Mouse (Mus musculus) hindbrain, embryonic 15.5 days (tissue): ENCODE results near the gene Trhr2. TPM values are rescaled to one million over a fixed set of nuclear protein-coding genes. Genes with fewer than 3 reads are reported as not detected.

Source experiments
- ATAC-seq: fragments of 200-750 bp; cut with Nextera tagmentation; 2 replicates; pipeline ENCODE4 v1.8.0; 2017; ENCODE audit warnings: low read depth, moderate number of reproducible peaks, moderate TSS enrichment; ENCODE audit not compliant: low FRiP score
- H3K27ac ChIP-seq: fragments of 300-500 bp; sonication (generic); replicated peaks from 2 replicates; pipeline ENCODE4 v1.5.1; 2015; ENCODE audit warnings: mild to moderate bottlenecking, inconsistent platforms
- H3K27me3 ChIP-seq: fragments of 300-500 bp; sonication (generic); 2 replicates; pipeline ENCODE4 v1.6.1; 2015; ENCODE audit warnings: control low read depth, inconsistent platforms
- H3K36me3 ChIP-seq: fragments of 300-500 bp; sonication (generic); 2 replicates; pipeline ENCODE4 v1.6.1; 2015; ENCODE audit warnings: control low read depth, inconsistent platforms
- H3K4me1 ChIP-seq: fragments of 300-500 bp; sonication (generic); replicated peaks from 2 replicates; pipeline ENCODE4 v1.6.1; 2015; ENCODE audit warnings: control low read depth, inconsistent platforms
- H3K4me2 ChIP-seq: fragments of 300-500 bp; sonication (generic); 2 replicates; pipeline ENCODE4 v1.6.1; 2015; ENCODE audit warnings: moderate library complexity, mild to moderate bottlenecking, inconsistent platforms
- H3K4me3 ChIP-seq: fragments of 300-500 bp; sonication (generic); 2 replicates; pipeline ENCODE4 v1.5.1; 2015; ENCODE audit warnings: mild to moderate bottlenecking, inconsistent platforms
- H3K9ac ChIP-seq: fragments of 300-500 bp; sonication (generic); 2 replicates; pipeline ENCODE4 v1.6.1; 2015; ENCODE audit warnings: inconsistent platforms
- H3K9me3 ChIP-seq: fragments of 300-500 bp; sonication (generic); 2 replicates; pipeline ENCODE4 v1.6.1; 2016; ENCODE audit warnings: control low read depth, inconsistent platforms
- WGBS: fragments of 180-500 bp; shearing (Covaris S2); methylation state at CpG from one replicate; pipeline ENCODE4 v1.1.7; 2015; 5-methylcytosine and 5-hydroxymethylcytosine counted together
- polyA plus RNA-seq: library from polyadenylated mRNA; unstranded; fragments of >200 nt; fragmentation: Nextera tagmentation; extraction: Ambion mirVana; gene quantifications from 2 replicates; pipeline ENCODE4 v1.2.1, GENCODE M21; 2015

The Trhr2 gene
- 0.10 and 0.28 TPM in 2 replicates for polyA plus RNA-seq

- Histone ChIP-seq H3K4me1 (no peaks in the 10 kb centered on the region), H3K27me3 (0 out of 2 replicates have a peak, but pooled peaks cover 2% of the 10 kb centered on the region), H3K4me3 (no peak within 1 kb of the TSS), H3K9me3 (no peaks in the 10 kb centered on the region), H3K27ac (no peak within 1 kb of the TSS), H3K9ac (no peak within 1 kb of the TSS), H3K4me2 (no peak within 1 kb of the TSS), H3K36me3 (no peaks in the 10 kb centered on the region)
- ATAC-seq: no peak
- WGBS: 82% methylated on average over 7 of the region's 7 CpGs
Observed at GRCm38 (mm10) chr8:122360696-122361416, at the start of gene Trhr2. Gene Trhr2, minus strand, starts transcription at chr8:122360746.

DNA sequence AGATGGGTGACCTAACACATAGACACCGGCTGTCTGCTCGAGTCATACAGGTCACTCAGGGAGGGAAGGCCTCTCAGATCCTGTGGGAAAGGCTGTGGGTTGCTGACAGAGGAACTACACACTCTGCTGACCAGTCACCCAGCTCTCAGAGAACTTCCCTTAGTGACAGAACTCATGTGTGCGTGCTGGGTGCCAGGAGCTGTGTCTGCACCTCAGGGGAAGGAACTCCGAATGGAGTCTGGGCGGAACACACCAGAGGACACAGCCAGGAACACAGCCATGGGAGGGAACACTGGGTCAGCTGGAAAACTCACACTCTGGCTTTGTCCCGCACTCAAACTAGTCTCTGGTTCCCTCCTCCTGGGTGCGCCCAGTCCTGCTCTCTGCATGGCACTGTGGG, 47.1 kb upstream of the Trhr2 start:
- H3K36me3 ChIP-seq: peaks cover 93% of the 10 kb centered on the region
- 94% methylated on average over 7 of the region's 7 CpGs for WGBS

DNA sequence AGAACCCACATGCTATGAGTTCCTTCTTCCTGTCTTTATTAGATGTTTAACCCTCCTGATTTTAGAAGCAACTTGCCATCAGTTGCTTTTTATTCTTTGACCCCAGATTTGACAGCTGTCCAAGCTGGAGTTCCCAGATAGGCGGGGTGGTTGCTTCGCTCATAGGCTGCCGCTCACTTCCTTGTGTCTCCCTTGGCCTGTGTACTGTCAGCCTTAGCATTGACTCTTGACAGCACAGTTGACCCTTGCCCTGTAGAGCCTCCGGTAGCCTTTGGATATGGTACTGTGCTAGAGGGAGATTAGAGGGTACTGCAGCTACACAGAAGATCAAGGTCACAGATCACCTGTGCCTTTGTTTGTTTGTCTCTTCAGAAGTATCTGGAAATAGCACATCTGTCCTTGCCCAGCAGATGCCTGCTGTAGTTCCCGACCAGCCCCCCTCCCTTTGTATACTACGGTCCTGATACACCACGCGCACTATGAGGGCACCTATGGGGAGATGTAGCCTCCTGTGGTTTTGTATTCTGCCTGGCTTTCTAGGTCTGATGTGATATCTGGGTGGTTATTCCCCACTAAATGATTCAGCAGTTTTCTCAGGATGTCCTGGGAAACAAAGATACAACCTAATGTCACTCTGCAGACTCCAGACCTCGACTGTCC, 44.7 kb upstream of the Trhr2 start:
- no peaks in the 10 kb centered on the region for H3K9me3 ChIP-seq
- no peaks in the 10 kb centered on the region for H3K4me1 ChIP-seq
- peaks cover 93% of the 10 kb centered on the region for H3K36me3 ChIP-seq
- no peak overlapping the region for H3K27ac ChIP-seq
- WGBS: 92% methylated on average over 9 of the region's 9 CpGs
- no peaks in the 10 kb centered on the region for H3K27me3 ChIP-seq
- no peak overlapping the region for H3K4me3 ChIP-seq
- H3K9ac ChIP-seq: no peak overlapping the region
- no peak overlapping the region for H3K4me2 ChIP-seq
- ATAC-seq: no peak

More for the DNA sequence above, 47.1 kb upstream of the Trhr2 start:
- H3K4me3 ChIP-seq: no peak overlapping the region
- H3K27ac ChIP-seq: no peak overlapping the region
- no peak overlapping the region for H3K4me2 ChIP-seq
- no peaks in the 10 kb centered on the region for H3K4me1 ChIP-seq
- no peaks in the 10 kb centered on the region for H3K27me3 ChIP-seq
- H3K9ac ChIP-seq: no peak overlapping the region
- H3K9me3 ChIP-seq: no peaks in the 10 kb centered on the region
- ATAC-seq: no peak

DNA sequence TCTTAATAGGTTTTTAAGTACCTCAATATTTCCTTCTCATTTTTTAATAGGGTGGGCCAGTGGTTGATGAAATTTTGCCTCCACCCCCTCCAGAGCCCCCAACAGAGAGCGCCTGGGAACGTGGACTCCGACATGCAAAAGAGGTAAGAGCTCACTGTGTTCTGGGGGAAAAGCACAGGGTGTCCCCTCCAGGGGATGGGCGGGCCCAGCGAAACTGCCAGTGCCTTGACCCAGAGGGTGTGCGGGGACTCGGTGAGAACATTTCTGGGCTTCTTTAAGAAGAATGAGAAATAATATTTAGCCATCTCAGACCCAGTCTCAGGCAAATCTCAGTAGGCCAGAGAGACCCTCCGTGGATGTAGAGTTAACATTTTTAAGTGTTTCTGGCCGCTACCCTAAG, 37.6 kb upstream of the Trhr2 start:
- Histone ChIP-seq H3K27me3 (no peaks in the 10 kb centered on the region), H3K27ac (no peak overlapping the region), H3K4me3 (no peak overlapping the region), H3K4me2 (no peak overlapping the region), H3K9me3 (no peaks in the 10 kb centered on the region), H3K36me3 (peaks cover 64% of the 10 kb centered on the region), H3K9ac (no peak overlapping the region), H3K4me1 (no peaks in the 10 kb centered on the region)
- WGBS: 90% methylated on average over 9 of the region's 9 CpGs
- no peak for ATAC-seq

GRCm38 (mm10) chr8:122395291-122395690, 34.7 kb upstream of the Trhr2 start:
- 82% methylated on average over 6 of the region's 6 CpGs for WGBS
- ATAC-seq: no peak
- no peak overlapping the region for H3K27ac ChIP-seq
- H3K4me3 ChIP-seq: no peak overlapping the region
- no peak overlapping the region for H3K9ac ChIP-seq
- peaks cover 57% of the 10 kb centered on the region for H3K36me3 ChIP-seq
- H3K9me3 ChIP-seq: no peaks in the 10 kb centered on the region
- H3K27me3 ChIP-seq: no peaks in the 10 kb centered on the region
- no peak overlapping the region for H3K4me2 ChIP-seq
- no peaks in the 10 kb centered on the region for H3K4me1 ChIP-seq

- Histone ChIP-seq H3K27me3 (no peaks in the 10 kb centered on the region), H3K4me1 (no peaks in the 10 kb centered on the region), H3K36me3 (peaks cover 55% of the 10 kb centered on the region), H3K9ac (no peak overlapping the region), H3K27ac (no peak overlapping the region), H3K4me2 (no peak overlapping the region), H3K9me3 (no peaks in the 10 kb centered on the region), H3K4me3 (no peak overlapping the region)
- ATAC-seq: no peak
Observed at GRCm38 (mm10) chr8:122393717-122394116, 33.2 kb upstream of the Trhr2 start.

DNA sequence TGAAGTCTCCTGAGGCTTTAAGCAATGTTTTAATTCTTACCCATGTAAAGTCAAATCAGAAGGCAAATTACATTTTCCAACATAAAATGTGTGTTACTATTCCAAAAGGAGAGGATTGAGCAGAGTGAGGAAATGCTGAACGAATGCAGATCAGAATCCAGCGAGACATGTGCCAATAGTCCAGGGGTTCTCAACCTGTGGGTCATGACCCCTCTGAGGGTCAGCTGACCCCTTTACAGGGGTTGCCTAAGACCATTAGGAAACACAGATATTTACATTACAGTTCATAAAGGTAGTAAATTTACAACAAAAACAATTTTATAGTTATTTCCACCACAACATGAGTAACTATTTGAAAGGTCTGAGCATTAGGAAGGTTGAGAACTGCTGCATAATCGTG, 30.2 kb upstream of the Trhr2 start:
- H3K27me3 ChIP-seq: no peaks in the 10 kb centered on the region
- 92% methylated on average over 3 of the region's 3 CpGs for WGBS
- peaks cover 72% of the 10 kb centered on the region for H3K36me3 ChIP-seq

DNA sequence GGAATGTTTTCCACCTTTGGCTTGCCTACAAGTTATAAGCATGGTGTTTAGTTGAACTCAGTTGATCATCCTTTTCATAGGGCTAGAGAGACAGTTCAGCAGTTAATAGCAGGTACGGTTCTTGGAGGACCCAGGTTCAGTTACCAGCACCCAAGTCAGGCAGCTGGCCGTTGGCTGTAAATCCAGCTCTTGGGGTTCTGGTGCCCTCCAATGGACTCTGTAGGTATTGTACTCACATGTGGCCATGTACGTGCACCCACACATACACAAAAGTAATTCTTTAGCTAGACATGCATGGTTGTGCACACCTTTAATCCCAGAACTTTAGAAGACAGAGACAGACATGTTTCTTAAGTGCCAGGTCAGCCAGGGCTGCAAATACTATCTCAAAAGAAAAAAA, 28.8 kb upstream of the Trhr2 start:
- H3K4me1 ChIP-seq: no peaks in the 10 kb centered on the region
- H3K36me3 ChIP-seq: peaks cover 78% of the 10 kb centered on the region
- WGBS: 88% methylated on average over 3 of the region's 3 CpGs

More for the DNA sequence above, 30.2 kb upstream of the Trhr2 start:
- no peak for ATAC-seq
- Histone ChIP-seq H3K4me1 (no peaks in the 10 kb centered on the region), H3K9me3 (no peaks in the 10 kb centered on the region), H3K4me3 (no peak overlapping the region), H3K9ac (no peak overlapping the region), H3K27ac (no peak overlapping the region), H3K4me2 (no peak overlapping the region)

DNA sequence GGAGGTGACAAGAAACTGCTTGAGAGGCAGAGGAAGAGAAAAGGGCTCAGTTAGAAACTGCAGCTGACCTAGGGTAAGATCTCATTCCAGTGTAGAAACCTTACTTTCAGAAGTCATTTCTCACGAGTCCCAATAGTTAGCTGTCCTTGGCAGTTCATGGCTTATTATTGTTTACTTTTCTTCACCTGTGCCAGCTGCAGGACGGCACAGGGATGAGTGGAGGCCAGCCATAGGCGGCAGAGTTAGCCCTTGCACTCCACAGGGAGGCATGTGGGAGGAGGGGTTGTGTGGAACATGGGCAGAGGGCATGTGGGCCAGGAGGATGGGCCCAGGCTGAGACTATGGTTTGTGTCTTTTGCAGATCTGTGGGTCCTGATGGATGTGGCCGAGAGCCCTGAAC, 22.5 kb upstream of the Trhr2 start:
- ATAC-seq: no peak
- 94% methylated on average over 4 of the region's 4 CpGs for WGBS
- peaks cover 54% of the 10 kb centered on the region for H3K36me3 ChIP-seq
- no peaks in the 10 kb centered on the region for H3K9me3 ChIP-seq
- peaks cover 16% of the 10 kb centered on the region for H3K4me1 ChIP-seq
- H3K27me3 ChIP-seq: no peaks in the 10 kb centered on the region
- no peak overlapping the region for H3K4me2 ChIP-seq
- H3K4me3 ChIP-seq: no peak overlapping the region
- no peak overlapping the region for H3K27ac ChIP-seq
- H3K9ac ChIP-seq: no peak overlapping the region

More for the DNA sequence above, 28.8 kb upstream of the Trhr2 start:
- Histone ChIP-seq H3K4me3 (no peak overlapping the region), H3K27me3 (no peaks in the 10 kb centered on the region), H3K9me3 (no peaks in the 10 kb centered on the region), H3K27ac (no peak overlapping the region), H3K4me2 (no peak overlapping the region), H3K9ac (no peak overlapping the region)
- ATAC-seq: no peak

DNA sequence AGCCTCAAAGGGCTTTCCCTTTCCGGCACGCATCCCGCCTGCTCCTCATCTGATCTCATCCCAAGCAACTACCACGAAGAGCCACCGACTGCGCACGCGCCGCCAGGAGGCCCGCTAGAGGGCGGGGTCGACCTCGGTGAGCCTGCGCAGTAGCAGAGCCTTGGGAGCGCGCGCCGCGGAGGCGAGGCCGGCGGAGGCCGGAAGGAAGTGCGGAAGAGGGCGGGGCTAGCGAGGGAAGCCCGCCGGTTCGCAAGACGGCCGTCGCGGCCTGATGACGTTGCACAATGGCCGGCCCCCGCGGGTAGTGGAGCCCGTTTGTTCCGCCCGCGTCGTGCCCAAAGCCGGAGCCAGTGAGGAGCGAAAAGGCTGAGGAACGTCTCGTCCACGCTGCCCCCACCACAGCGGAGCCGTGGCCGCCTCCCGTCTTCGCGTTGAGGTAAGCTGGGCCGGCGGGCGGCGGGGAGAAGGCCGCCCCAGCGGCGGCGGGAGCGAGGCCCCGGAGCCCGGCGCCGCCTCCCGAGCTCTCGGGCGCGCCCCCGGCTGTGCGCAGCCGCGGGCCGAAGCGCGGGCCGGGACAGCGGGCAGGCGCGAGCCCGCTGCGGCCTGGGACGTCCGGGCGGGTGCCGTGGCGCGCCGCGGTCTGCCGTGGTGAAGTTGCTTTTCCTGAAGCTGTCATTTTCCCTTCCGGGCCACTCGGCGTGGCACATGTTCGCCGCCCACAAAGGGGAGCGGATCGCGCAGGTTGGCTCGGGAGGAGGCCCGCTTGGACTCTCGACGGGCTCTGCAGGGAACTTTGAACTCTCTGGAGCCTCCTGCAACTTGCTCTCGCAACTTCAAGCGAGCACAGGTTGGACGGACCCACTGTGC, 16.1 kb upstream of the Trhr2 start, which contains the start of gene Zc3h18:
Gene Zc3h18, plus strand, starts transcription at position 245 of the 867 bp plus-strand sequence.
- Histone ChIP-seq H3K27me3 (no peaks in the 10 kb centered on the region), H3K36me3 (peaks cover 12% of the 10 kb centered on the region; the same call in 1 of the 2 replicates), H3K4me3 (peak within 1 kb of the TSS; percentile 98), H3K27ac (peak within 1 kb of the TSS; percentile 96), H3K9me3 (no peaks in the 10 kb centered on the region), H3K4me1 (peaks cover 35% of the 10 kb centered on the region), H3K9ac (peak within 1 kb of the TSS; percentile 91), H3K4me2 (peak within 1 kb of the TSS; percentile 80)
- ATAC-seq: peak; percentile 95
- under 1% methylated on average over 90 of the region's 107 CpGs for WGBS

DNA sequence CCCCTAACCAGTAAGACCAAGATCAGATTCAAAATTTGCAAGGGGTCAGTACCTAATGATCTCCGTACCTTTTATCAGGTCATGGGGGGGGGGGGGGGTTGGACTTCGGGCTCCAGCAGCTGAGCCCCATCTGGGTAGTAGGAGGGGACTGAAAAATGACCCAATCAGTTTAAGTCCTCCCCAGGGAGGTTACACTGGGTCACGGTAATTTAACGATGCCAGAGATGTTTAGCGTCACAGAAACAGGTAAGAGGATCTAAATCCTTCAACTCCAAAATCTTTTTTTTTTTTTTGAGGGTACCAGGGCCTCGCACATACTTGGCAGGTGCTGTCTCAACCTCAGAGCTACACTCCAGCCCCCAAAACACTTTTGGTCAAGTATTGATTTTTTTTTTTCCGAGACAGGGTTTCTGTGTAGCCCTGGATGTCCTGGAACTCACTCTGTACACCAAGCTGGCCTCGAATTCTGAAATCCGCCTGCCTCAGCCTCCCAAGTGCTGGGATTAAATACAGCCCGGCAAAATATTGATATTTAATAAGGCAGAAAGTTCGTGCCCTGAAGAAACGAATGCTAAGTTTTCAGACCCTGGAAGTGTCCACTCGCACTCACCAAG, 15.3 kb upstream of the Trhr2 start:
- Histone ChIP-seq H3K4me3 (peak overlapping the region; percentile 98), H3K36me3 (peaks cover 9% of the 10 kb centered on the region; the same call in 1 of the 2 replicates), H3K4me1 (peaks cover 32% of the 10 kb centered on the region), H3K27ac (peak overlapping the region; percentile 96), H3K9me3 (no peaks in the 10 kb centered on the region), H3K9ac (peak overlapping the region; percentile 42; the same call in 1 of the 2 replicates), H3K4me2 (peak overlapping the region; percentile 68), H3K27me3 (no peaks in the 10 kb centered on the region)
- WGBS: 20% methylated on average over 13 of the region's 13 CpGs
- ATAC-seq: peak; percentile 25
